ENCODE assay signal across 8 mouse cellular contexts in the genomic region with DNA sequence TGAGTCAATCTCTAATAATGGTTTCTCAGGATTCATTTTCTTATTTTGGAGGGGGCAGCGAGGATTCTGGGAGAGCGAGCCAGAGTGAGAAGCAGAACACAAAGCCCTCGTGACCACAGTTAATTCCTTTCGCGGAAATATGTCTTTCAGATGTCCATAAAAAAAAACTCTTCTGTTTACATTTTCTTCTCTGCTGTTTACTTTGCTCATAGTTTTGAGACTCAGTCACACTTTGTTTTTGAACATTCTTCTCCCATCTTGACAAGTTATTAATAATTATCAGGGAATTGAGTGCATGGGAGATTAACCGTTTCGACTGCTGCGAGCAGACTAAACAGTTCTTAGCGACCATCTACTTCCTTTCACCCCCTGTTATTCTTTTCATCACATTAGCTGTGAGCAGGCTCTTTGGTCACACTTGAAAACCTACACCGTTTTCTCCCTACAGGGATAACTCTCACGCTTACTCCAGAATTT.
DNase-seq lines count a peak whose midpoint lies in the region; ATAC-seq and TF ChIP-seq lines count a peak whose summit lies in the region.

No protein-coding gene starts in this region.

- peak overlapping the region; percentile 48 for H3K4me2 ChIP-seq in embryonic facial prominence, embryonic 14.5 days (ENCODE audit: low read depth, low read length)
- peak overlapping the region; percentile 82 for H3K4me2 ChIP-seq in myocyte (ENCODE audit: low read depth)

- no peak for ATAC-seq in embryonic facial prominence, embryonic 14.5 days (ENCODE audit: low read depth)

- H3K4me1 ChIP-seq in embryonic facial prominence, embryonic 14.5 days (ENCODE audit: control insufficient read depth, insufficient read depth, low read length), result peaks cover 17% of the 10 kb centered on the region; the same call in 1 of the 2 replicates
- peaks cover 23% of the 10 kb centered on the region for H3K4me1 ChIP-seq in limb, embryonic 10.5 days

- 4% methylated on average over 11 of the region's 11 CpGs for WGBS in embryonic facial prominence, embryonic 14.5 days
- WGBS in limb, embryonic 10.5 days, result 48% methylated on average over 11 of the region's 11 CpGs

- no peak for TF ChIP-seq POLR2A in myocyte (IDR thresholded peaks at IDR 0.05; ENCODE audit: insufficient read length, low read depth)

- H3K9ac ChIP-seq in embryonic facial prominence, embryonic 14.5 days (ENCODE audit: low read depth, low read length), result no peak overlapping the region

- no peaks in the 10 kb centered on the region for H3K36me3 ChIP-seq in embryonic facial prominence, embryonic 14.5 days (ENCODE audit: control insufficient read depth, insufficient read depth, low read length)
- H3K36me3 ChIP-seq in limb, embryonic 10.5 days, result no peaks in the 10 kb centered on the region
- no peaks in the 10 kb centered on the region for H3K36me3 ChIP-seq in myocyte (ENCODE audit: control insufficient read depth, insufficient read depth)

- H3ac ChIP-seq in myocyte (ENCODE audit: control insufficient read depth, insufficient read length), result no peak overlapping the region

- DNase-seq in kidney, adult 9 months, result peak; percentile 4
- DNase-seq in kidney, postnatal 14 days, result no peak
- DNase-seq in embryonic facial prominence, embryonic 14.5 days (ENCODE audit: low spot score), result peak; percentile 77
- DNase-seq in limb, embryonic 10.5 days (ENCODE audit: low spot score), result no peak
- no peak for DNase-seq in left cerebral cortex, postnatal 25 days (ENCODE audit: low spot score in 2 of 2)
- no peak for DNase-seq in layer of hippocampus, adult 9-10 months (ENCODE audit: low spot score)
- no peak for DNase-seq in gastrocnemius, postnatal 10 days

- intact Hi-C loops in left cerebral cortex, postnatal 25 days (cut with DNase I), result no loop called here

- peak overlapping the region; percentile 22 for H3K4me3 ChIP-seq in embryonic facial prominence, embryonic 14.5 days (ENCODE audit: low read depth, low read length)
- H3K4me3 ChIP-seq in limb, embryonic 10.5 days, result no peak overlapping the region; the same call in 1 of the 2 replicates
- no peak overlapping the region for H3K4me3 ChIP-seq in myocyte

- H3K27ac ChIP-seq in embryonic facial prominence, embryonic 14.5 days (replicated peaks; ENCODE audit: low read depth, low read length), result no peak overlapping the region
- H3K27ac ChIP-seq in limb, embryonic 10.5 days, result peak overlapping the region; percentile 72

- H3K27me3 ChIP-seq in embryonic facial prominence, embryonic 14.5 days (replicated peaks; ENCODE audit: control insufficient read depth, insufficient read depth, low read length), result no peaks in the 10 kb centered on the region
- H3K27me3 ChIP-seq in limb, embryonic 10.5 days (ENCODE audit: low read depth, poor library complexity, severe bottlenecking), result no peaks in the 10 kb centered on the region
- no peaks in the 10 kb centered on the region for H3K27me3 ChIP-seq in myocyte (ENCODE audit: control insufficient read depth, insufficient read depth, insufficient read length)

- H3K9me3 ChIP-seq in embryonic facial prominence, embryonic 14.5 days (ENCODE audit: control insufficient read depth, low read length), result no peaks in the 10 kb centered on the region
- H3K9me3 ChIP-seq in limb, embryonic 10.5 days (replicated peaks), result no peaks in the 10 kb centered on the region

- no peaks in the 10 kb centered on the region for H3K79me2 ChIP-seq in myocyte (ENCODE audit: control insufficient read depth, insufficient read depth)

TF ChIP-seq in myocyte, 11 proteins besides CTCF, POLR2A, EP300 and RAD21:
- no peak for TF ChIP-seq CEBPB (IDR thresholded peaks at IDR 0.05; ENCODE audit: insufficient read depth, poor library complexity, severe bottlenecking)
- TF ChIP-seq MYOD1 (IDR thresholded peaks at IDR 0.05; ENCODE audit: control insufficient read depth in 1 of 3, insufficient read length in 2 of 3, low read depth in 2 of 3), result no peak
- TF ChIP-seq USF1 (IDR thresholded peaks at IDR 0.05; ENCODE audit: low read depth), result peak; percentile 66
- TF ChIP-seq POLR2AphosphoS2 (IDR thresholded peaks at IDR 0.05; ENCODE audit: insufficient read length, low read depth), result no peak

Comparison
In these comparisons a context has a peak if more than half of its experiments do, and no peak if none do; other contexts are left out.
1. DNase-seq: peak in kidney, adult 9 months (single experiment) and embryonic facial prominence, embryonic 14.5 days (single experiment); none in kidney, postnatal 14 days (single experiment), limb, embryonic 10.5 days (single experiment), left cerebral cortex, postnatal 25 days (0 of 2), layer of hippocampus, adult 9-10 months (single experiment) and gastrocnemius, postnatal 10 days (single experiment).